Mouse (Mus musculus) testis, adult 2 months (tissue): Measurements from ENCODE around the gene Rgs8.

ENCODE experiments used
- CTCF ChIP-seq: fragments of 200-500 bp; IDR thresholded peaks from 2 replicates; pipeline ENCODE4 v1.5.1; 2012; ENCODE audit warnings: low read depth, mild to moderate bottlenecking, inconsistent platforms, low read length, moderate library complexity; ENCODE audit not compliant: control insufficient read depth, insufficient read depth, insufficient replicate concordance
- POLR2A ChIP-seq: fragments of 200-500 bp; IDR thresholded peaks from 2 replicates; pipeline ENCODE4 v1.6.1; 2012; ENCODE audit warnings: low read depth, mild to moderate bottlenecking, inconsistent platforms, low read length, moderate library complexity; ENCODE audit not compliant: control insufficient read depth

GRCm38 (mm10) chr1:153667781-153668180 lies 15.0 kb downstream of the Rgs8 start:
- TF ChIP-seq POLR2A (no peak), CTCF (no peak)
